Mouse (Mus musculus) spleen, postnatal 10 days (tissue): Measurements from ENCODE around the gene Psmc3.
A peak's percentile ranks its signal among the peaks of the same experiment; 100 is the strongest.
"Not testable (repeated sequence)": the region's sequence is repeated elsewhere in the genome, so short reads cannot be mapped to it uniquely, and the experiment has no call there.

Source experiments
- DNase-seq, 2 experiments: peaks; one replicate each; pipeline ENCODE4 v3.0.0; 2021 to 2022; ENCODE audit warnings: low spot score in 2 of 2

Psmc3 gene

GRCm38 (mm10) chr2:91081775-91082695 lies 28.2 kb downstream of the Psmc3 start, which contains the start of gene Spi1:
TSS of gene Spi1 (plus strand) at chr2:91082390.
- DNase-seq = no peak

- peak in 1 of 2 experiments; percentile 82 for DNase-seq
These were observed 29.0 kb downstream of the Psmc3 start for GRCm38 (mm10) chr2:91082844-91083243.

DNA sequence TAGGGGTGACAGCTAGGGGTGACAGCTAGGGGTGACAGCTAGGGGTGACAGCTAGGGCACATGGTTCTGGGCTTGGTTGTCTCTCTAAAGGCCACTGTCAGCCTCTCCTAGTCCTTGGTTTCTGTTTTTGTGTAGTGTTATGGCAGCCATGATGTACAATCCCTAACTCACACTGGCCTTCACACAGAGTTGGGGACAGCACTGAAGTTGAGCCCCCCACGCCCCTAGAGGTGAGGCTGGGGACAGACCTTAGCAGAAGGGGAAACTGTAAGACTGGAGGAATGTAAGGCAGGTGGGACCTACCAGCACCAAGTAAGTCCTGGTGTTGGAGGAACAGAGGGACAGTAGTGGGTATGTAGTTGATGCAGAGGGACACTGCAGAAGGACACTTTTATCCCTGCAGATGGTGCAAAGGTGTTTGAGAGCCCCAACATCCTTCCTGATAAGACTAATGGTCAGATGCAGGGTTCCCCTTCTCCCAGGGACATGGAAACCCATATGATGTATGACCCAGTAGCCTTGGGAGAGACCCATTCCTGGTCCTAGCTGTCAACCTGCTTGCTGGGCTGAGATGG lies 29.6 kb downstream of the Psmc3 start:
- no peak for DNase-seq

DNA sequence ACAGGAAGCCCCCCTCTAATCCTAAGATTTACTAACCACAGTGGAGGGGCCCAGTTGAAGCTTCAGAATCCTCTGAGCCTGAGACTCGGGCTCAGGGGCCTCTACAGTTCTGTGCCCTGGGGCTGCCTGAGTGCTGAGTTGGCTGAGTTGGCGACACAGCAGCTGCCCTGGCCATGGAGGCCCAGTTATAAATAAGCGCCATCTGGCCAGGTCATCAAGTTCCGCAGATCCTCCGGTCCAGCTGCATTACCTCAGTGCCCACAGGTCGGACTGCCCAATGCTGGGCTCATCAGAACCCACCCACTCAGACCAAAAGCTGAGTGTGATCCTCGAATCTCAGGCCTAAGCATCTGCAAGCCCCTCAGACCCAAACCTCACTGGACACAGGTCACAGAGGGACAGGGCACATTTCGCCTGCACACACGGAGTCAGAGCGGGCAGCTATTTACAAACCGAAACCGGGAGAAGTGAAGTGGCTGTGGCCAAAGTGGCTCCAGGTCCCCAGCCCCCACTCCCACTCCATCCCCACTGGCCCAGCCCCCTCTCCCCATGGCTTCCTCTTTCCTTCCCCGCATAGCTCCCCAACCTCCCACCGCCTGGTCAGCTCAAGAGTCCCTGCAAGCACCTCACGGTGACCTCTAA lies 30.5 kb downstream of the Psmc3 start:
- DNase-seq = no peak

DNA sequence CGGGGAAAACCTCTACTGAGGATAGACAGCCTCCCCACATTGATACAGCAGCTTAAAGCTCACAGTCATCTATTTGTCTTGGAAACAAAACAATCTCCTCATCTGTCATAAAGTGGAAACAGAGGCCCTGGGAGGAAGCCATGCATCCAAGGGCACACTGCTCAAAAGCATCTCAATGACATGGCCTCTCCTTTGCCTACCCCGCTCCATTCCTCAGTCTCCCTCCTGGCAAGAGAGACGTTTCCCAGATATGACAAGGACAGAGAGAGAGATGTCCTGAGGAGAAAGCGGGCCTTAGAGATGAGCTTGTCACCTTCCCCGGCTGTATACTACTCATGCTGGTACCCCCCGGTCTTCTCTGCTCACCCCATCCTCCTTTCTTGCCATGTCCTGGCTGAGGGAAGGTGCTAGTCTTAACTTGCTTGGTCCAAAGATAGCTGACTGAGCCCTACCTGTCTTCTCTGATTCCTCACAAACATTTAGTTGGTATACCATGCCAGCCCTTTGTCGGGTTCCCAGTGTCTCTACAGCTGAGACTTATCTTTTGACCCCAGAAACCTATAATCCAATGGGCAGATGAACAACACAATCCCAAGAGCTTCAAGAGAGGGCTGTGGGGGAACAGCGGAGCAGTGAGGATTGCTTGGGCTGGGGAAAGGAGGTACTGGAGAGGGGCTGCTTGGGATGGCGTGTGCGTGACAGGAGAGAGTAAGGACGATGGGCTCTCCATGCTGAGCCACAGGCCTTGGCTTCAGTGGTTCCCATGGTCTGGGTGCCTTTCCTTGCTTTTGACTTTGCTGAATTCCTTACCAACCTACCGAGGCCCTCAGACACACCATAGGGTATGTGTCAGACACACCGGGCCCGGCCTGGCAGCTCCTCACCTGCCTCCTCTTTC lies 31.9 kb downstream of the Psmc3 start:
- no peak for DNase-seq

DNA sequence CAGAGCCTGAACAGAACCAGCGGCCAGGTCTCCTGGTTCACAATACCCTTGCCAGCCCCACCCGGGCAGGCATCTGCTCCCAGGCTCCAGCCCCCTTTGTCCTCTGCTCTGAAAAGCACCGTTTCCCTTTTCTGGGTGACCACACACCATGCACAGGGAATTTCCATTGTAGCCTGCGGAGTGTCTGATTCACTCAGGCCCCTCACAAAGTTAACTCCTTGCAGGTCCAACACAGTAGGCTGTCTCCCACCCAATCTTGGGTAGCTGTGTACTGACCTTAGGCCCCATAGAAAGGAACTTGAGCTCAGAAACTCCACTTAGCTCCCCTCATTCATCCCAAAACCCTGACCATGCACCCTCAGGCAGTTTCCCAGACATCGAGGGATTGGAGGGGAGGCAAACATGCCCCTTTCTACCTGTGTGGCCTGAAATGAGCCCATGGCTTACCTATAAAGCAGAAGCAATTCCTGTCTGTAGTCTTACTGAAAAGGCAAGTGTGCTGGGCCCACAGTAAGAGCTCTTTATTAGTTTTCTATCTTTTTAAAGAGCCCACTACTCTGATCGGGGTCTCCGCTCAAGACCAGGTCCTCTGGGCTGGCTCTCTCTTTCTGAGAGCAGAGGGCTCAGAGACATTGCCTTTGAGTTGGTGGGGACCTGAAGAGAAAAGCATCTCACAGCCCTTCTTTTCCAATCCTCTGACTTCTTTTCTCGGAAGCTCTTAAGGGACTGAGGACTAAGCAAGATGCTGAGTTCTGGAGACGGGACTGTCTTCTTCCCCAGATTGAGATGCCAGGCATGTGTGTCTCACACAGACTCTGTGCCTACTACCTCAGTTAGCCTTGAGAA lies 32.8 kb downstream of the Psmc3 start:
- no peak for DNase-seq

DNA sequence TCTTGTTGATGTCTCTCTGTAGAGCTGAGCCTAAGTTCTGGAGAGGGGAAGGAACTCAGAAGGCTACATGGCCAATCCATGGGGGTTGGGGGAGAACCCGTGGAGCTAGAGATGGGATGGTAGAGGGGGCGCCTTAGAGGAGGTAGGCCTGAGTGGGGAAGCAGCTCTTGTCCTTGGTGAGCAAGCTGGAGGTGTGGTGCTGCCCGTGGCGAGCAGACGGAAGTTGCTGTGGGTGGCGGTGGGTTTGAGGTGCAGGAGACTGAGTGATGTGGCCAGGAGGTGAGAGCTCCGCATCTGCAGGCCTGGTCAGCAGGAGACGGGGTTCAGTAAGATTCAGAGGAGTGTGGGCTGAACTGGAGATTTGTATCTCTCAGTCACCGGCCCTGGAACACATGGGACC lies 33.6 kb downstream of the Psmc3 start:
- DNase-seq = no peak

DNA sequence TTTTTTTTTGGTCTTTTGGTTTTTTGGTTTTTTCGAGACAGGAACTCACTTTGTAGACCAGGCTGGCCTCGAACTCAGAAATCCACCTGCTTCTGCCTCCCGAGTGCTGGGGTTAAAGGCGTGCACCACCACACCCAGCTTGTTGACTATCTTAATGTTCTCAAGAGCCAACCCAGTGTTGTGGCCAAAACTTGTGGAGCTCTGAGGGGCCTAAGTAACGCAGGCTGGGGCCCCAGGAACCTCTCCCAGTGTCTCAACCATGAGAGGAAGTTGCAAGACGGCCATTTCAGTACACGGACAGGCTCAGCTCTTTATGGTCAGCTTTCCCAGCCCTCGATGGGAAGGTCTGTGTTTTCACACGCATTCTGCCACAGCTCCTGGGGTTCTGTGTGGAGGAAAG lies 35.2 kb downstream of the Psmc3 start:
- DNase-seq = no peak

DNA sequence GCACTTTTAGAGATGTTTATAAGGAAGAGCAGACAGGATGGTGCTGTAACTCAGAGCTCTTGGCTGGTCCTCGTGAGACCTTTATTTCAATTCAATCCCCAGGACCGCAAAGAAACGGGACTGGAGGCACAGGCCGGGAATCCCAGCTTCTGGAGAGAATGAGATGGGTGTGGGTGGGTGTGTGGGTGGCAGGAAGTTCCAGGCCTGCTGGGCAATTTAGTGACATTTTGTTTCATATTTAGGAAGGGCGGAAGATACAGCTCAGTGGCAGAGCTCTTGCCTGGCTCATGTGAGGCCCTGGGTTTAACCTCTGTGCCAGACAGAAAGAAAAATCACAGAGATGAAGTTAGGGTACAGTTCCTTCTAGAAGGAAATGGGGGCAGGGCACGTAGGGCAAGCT lies 36.4 kb downstream of the Psmc3 start:
- no peak for DNase-seq

DNA sequence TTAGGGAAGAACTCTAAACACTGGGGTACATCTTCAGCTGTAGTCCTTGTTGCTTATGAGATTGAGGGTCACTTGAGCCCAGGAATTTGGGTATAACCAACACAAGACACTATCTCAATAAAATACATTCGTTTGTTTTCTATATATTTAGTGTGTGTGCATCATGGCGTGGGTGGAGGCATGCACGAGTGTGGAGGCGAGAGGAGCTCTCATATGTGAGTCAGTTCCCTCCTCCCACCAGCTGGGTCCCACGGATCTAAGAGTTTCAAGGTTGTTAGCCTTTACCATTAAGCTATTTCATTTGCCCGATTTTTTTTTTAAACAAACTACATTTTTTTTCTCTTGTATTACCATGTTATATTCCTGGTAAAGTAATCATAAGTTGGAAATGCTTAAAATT lies 37.0 kb downstream of the Psmc3 start:
- no peak for DNase-seq

- DNase-seq = peak in 1 of 2 experiments; percentile 76
These were observed 42.7 kb downstream of the Psmc3 start for GRCm38 (mm10) chr2:91096524-91096923.

DNA sequence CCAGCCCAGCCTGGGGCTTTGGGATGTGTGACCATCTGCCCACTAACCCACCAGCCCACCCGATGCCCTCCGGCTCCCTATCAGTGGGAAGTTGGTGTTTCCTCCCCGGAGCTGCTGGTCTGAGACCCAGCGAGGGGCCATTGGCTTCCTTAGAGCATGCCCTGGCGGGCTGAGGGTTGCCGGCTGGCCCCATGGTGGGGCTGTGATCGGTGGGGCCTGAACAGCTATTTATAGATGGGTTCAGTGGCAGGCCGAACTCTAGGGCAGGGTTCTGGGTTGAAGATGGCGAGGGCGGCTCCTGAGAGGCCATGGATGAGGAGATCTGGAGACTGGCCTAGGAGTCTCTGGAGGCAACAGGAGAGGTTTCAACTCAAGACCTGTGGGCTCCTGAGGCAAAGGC lies 43.2 kb downstream of the Psmc3 start:
- peak in 1 of 2 experiments; percentile 55 for DNase-seq

DNA sequence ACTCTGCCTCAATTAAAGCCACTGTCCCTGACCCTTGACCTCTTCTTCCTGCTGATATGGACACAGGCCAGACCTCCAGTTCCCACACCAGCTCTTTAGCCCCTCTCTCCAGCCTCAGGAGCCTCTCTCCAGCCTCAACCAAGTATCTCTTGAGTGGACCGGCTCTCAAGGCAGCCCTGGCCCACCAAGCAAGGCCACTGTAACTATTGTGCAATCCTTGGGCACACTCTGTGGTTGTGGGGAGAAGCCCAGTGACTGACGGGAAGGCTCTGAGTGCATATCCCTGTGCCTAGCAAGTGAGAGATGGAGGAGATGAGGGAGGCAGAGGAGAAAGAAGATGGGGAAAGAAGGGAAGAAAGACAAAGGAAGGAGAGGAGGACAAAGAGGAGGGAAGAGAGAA lies 44.3 kb downstream of the Psmc3 start:
- no peak for DNase-seq

DNA sequence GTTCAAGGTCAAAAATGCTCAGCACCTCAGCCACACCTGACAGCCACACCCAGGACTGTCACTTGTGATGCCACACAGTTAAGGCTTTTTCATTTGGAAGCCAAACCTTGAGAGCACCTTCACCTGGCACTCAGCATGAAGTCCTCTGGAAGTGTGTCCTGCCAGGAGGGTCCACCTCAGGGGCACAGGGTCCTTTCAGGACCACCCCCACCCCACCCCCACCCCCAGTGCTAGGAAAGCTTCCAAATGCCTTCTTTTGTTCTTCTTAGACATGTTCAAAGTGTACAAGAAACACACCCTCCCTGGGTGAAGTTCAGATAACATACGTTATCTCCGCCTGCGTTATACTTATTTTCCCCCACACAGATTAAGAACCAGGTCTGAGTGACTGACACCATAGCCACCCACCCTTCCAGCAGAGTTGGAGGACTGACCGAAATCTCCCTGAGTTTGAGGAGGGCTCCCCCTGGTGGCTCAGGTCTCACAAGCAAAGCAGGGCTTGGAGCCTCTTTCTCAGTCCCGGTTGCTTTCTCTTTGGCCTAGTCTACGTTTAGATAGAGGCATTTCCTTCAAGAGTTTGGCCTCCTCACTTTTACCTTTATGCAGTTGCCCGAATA lies 47.4 kb downstream of the Psmc3 start:
- peak; percentile 80 to 95 for DNase-seq

DNA sequence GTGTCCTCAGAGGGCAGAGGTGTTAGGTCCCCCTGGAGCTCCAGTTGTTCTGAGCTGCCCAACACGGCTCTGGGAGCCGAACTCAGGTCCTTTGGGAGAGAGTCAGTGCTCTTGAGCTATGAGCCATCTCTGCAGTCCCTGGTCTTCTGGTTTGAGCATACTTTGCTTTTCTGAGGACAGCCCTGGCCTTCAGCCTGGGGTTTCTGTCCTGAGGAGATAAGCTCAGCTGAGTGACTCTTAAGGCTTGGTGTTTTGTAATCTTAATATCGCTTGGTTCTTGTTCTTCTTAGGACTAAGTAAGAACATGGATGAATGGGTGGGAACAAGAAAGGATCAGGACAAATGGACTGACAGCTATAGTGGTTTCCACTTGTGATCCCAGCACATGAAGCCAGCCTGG lies 54.3 kb downstream of the Psmc3 start:
- DNase-seq = no peak

GRCm38 (mm10) chr2:91109241-91109640 lies 55.4 kb downstream of the Psmc3 start:
- no peak for DNase-seq

GRCm38 (mm10) chr2:91109807-91110385 lies 56.1 kb downstream of the Psmc3 start:
- DNase-seq = no peak

DNA sequence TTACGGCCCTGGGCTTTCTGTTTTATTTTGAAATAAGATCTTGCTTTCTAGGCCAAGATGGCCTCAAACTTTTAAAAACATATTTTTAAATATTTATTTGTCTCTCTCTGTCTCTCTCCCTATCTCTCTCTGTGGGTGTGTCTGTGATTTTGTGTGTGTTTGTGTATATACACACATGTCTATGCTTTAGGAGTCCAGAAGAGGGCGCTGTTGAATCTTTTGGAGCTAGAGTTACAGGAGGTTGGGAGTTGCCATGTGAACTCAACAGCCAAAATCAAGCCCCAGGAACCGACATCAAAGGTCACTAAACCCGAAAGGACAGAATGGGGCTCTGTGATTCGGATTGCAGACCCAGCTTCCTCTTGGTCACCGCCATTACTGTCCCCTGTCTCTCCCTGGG lies 56.6 kb downstream of the Psmc3 start:
- no peak for DNase-seq

DNA sequence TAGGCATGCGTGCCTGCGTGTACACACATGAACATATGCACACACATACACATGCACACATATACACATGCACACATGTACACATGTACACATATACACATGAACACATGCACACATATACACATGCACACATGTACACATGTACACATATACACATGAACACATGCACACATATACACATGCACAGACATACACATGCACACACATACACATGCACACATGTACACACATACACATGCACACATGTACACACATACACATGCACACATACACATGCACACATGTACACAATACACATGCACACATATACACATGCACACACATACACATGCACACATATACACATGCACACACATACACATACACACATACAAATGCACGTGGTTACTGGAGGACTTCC lies 58.0 kb downstream of the Psmc3 start:
- not testable (repeated sequence) for DNase-seq

DNA sequence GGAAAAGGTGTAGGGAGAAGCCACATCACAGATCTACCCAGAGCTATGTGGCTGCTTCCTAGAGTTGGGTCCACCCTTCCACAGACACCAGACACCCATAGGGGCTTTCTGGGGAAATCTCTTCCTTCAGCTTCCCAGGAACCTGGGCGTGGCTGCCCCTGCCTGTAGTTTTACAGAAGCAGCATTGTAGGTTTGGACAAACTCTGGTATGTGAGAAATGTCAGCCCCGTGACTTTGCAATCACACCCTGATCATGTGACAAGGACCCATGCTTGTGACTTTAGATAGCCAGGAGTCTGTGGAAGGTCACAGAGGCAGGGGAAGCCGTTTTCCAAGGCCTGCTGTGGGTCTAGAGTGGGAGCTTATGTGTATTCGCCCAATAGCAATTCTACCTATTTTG lies 58.7 kb downstream of the Psmc3 start:
- no peak for DNase-seq
